Mouse (Mus musculus) retina, adult 2 months (tissue): Measurements from ENCODE around the gene Zfp423.

ENCODE experiments used
- DNase-seq: peaks from one replicate; pipeline ENCODE4 v3.0.0-alpha.2; 2012; ENCODE audit warnings: low read depth, low spot score

The Zfp423 gene

DNA sequence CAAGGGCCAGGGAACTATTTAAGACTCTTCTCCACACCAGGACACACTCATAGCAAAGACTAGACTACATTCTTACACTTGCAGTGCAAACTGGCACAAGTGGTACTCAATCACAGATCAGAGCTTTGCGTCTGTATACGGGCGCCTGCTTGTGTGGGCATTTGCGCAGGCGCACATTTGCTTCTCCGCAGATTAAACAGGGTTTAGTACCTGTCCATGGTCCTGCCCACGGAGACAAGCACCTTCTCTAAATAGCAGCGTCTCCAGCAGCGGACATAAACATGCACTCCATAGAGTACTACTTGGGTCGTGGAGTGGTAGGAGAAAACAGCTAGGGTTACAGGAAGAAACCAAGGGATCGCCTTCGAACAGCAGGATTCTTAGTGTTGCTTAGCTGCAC is 259.1 kb downstream of the Zfp423 start:
- DNase-seq: no peak

DNA sequence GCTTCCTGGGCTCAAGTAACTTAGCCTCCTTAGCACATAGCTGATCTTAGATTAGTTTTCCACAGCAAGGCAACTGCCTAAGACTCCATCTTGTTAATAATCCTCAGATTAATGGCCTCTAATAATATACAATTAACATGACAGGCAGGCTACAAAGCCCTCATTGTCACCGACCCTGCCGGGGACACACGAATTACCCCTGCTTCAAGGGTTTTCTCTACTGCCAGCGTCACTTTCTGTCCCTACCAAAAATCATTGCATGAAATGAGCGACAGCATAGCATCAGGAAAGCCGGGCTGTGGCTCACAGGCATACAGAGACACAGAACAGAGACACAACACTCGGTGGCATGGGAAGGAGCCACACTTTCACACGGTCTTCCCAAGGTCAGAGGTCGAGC is 262.3 kb downstream of the Zfp423 start:
- DNase-seq: no peak

DNA sequence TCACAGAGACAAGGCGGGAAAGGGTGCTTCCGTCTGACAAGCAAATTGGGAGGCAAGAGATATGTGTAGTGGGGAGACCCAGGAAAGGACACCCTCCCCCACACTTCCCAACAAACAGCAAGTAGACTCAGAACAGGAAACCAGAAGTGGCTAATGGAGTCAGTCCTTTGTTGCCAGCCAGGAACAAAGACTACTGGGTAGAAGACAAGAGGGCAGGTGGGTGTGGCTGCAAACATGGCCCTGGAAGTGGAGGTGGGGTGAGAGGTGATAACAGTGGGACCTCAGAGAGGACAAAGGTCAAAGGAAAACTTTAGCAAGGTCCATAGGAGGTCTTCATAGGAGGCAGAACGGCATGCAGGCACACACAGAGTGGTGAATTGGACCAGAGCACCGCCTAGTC is 265.7 kb downstream of the Zfp423 start:
- no peak for DNase-seq

DNA sequence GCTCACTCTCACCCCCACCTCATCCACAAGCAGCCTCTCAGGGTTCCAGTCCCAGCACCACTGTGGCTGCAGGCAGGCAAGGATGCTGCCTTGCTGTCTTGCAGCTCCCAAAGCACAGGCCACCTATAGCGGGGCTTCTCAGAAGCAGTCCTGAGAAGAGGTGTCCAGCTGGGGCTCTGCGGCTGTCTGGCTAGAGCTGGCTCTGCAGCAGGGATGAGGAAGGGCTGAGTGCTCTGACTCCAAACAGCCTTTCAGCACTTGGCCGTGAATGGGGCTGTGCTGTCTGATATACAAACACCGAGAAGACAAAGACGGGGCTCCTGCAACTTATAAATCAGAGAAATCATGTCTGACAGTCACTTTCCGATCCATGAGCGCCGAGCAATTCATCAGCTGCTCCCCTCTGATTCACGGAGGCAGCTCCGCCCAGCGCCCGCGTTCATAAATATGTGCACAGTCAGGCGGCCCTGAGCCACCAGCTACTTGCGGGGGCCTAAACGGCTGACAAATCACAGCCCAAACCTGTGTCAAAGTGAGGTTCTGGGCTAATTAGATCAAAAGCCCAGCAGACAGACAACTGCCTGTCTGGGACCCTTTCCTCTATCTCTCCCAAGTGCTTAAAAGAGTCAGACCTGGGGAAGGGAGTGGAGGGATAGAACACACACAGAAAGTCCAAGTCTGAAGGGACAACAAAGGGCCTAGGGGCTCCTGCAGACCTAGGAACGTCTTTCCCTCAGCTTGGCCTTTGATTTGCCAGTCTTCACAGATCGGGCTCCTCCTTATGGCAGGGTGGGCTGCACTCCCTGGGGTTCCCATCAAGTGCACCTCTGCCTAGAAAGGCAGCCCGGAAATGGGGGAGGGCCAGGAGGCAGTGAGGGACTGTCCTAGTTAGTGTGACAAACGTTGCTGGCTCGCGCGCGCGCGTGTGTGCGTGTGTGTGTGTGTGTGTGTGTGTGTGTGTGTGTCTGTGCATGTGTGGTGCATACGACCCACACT is 269.0 kb downstream of the Zfp423 start:
- no peak for DNase-seq

DNA sequence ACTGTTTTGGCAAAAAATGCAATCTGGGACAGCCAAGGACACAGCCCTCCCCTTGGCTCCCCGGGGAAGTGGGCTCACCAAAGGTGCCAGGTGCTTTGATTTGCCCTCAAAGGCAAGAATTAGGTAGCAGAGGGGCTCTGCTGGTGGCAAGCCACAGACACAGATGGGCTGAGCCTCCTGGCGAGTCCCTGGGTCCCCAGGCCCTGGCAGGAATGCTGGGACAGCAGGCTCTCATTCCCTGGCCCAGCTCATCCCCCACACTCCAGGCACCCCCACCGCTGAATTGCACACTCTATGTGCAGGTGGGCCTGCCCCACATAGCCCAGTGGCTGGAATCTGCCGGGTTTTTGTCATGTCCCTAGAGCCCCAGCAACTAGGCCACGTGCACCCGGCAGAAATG is 270.2 kb downstream of the Zfp423 start:
- DNase-seq: no peak

DNA sequence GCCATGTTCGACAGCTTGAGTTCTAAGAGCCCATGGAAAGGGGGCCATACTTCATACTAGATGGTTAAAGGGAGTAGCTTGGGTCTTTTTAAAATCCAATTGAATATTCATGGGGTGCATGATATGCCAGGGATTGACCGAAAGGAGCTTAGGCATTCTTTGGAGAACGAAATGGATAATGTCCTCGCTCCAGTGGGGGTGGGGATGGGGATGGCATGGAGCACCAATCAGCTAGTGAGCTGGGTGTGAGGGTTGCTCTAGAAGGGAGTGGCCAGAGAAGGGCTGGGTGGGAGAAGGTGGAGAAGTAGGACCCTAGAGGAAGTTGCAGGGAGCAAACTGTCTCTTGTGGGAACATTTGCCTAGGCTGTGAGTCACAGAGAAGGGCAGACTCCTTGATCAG is 271.0 kb downstream of the Zfp423 start:
- no peak for DNase-seq

DNA sequence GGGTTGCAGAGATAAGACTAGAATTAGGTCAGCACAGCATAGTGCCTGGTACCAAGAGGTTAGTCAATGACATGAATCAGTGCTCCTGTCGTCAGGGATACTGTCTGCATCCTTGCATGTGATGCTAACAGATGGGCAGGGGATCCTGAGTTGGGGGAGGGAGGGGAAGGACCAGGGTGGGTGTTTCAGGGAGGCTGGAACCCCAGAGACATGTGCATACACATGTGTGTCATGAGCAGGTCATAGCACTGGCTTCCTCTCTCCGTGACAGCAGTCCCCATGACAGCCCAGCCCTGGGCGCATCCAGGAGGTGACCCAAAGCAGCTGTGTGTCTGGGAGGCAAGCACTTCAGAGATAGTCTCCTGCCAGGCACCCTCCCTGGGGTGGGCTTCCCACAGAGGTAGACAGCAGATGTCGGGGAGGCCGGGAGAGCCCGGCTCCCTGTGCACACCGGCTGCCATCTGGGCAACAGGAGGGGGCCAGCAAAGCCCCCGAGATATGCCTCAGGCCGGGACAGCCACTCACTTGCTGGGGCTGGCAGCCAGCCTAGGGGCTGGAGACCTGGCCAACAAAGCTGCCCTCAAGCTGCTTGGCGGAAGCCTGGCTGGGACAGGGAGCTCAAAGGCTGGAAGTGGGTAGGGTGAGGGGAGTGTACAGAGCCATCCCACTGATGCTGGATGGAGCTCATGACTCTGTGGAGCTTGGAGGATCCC is 272.3 kb downstream of the Zfp423 start:
- DNase-seq: no peak

DNA sequence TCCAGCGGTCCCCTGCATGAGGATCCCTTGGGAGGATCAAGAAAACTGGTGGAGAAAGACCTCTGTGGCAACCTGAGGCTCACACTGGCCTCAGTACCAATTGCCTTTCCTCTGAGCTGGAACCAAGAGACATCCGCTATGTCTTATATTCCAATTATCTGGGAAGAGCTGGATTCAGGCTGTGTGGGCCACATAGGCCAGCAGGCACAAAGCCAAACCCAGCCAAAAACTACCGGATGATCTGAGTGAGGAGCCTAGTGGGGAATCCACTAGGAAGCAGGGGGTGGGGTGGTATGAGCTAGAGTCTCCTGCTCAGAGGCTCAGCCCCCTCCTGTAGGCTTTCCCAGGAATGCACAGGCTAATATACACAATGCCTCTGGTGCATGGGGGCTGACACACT is 273.4 kb downstream of the Zfp423 start:
- no peak for DNase-seq

DNA sequence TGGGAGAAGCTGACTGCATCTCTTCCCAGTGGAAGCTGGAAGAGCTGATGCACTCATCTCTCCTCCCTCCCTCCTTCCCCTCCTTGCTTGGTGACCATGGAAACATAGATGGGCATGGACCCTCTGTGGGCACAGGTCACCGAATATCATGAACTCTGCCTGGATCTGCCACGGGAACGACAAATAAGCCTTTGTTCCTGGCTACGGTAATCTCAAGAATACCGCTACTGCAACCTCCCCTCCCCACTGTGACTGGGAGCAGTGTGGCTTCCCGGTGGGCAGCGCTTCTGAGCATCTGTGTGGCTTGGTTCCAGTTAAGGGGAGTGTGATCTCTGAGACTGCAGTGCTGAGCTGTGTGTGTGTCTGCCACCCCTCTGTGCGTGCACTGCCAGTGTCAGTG is 274.0 kb downstream of the Zfp423 start:
- DNase-seq: no peak

DNA sequence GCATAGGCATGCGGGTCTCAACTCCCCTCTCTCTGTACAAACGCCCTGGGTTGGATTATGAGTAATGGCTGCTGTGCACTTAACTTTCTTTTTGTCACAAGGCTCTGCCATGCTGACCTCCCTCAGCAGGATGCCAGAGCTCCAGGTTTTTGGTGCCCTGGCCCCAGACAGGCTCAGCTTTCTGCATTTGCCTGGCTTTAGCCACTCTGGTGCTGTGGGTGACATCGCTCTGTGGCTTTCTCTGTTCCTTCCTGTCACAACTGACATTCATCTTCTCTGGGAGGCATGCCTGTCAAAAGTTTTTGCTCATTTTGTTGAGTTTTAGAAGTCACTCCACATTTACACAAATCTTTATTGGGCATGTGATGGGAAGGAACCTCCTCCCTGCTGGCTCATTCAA is 277.3 kb downstream of the Zfp423 start:
- no peak for DNase-seq

DNA sequence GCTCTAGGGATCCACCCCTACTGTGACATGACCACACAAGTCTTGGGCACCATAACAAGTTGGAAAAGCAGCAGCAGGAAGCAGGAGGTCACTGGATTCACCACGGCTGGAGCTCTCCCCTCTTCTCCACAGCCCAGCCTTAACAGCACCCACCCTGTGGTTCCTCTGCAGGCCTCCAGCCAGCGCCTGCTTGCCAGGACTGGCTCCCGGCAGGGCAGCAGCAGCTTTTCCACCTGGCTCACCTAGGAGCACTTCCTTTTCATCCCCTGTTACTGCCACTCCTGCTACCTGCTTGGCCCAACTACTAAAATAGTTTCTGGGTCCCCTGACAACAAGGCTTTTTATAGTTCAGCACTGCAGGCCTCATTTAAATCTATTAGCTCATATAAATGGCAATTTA is 279.4 kb downstream of the Zfp423 start:
- DNase-seq: no peak

DNA sequence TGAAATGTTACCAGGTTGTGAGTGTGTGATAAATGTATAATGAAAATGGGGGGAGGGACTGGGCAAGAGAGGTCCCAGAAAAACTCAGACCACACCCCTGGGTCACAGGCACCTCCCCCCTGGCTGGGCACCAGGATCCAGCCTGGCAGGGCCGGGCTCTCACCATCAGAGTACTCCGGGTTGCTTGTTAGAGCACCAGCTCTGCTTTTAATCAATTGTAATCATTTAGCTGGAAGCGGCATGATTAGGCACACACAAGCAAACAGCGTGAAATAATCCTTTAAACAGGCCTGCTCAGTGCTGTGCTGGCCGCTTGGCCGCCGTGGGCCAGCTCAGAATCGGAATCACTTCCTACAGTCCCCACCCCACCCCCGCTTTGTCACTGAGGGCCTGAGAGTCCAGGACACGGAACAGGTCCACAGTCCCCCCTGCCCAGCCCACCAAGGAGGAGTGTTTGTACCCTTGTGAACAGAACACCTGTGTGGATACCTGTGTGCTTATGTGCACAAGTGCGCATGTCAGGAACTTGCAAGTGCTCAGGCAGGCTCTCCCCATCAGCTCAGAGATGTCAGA is 279.9 kb downstream of the Zfp423 start:
- no peak for DNase-seq

DNA sequence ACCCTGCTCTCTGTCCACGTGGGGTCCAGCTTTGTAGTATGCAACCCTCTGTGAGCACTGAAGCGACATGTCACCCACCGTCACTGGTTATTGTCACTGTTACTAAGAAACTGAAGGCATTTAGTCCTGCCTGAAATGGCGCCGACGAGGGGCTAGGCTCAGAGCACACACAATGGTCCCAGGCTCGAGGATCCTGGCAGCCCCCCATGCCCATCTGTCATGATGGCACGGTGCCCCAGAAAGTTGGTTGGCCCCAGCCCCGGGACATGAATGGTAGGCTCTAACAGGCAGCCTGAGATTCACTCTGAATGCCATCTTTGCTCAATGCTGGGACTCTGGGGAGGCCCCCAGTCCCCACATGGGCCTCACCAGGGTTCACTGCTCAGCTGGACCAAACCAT is 284.0 kb downstream of the Zfp423 start:
- DNase-seq: no peak

DNA sequence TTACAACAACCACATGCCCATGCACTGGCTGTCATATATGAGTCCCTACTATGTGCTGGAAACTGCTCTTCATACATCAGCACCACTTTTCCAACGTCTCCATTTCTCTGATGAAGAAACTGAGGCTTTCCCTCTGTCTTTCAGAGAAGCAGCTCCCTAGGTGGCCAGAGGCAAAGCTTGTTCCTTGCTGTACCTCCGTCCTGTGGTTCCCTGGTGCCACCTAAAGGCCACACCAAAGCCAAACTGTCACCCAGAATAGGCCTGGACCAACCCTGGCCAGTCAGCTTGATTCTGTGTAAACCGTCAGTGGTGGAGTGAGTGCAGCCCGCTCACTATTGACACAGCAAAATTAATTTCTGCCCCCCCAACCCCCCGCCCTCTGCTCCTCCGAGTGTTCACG is 285.2 kb downstream of the Zfp423 start:
- DNase-seq: no peak

DNA sequence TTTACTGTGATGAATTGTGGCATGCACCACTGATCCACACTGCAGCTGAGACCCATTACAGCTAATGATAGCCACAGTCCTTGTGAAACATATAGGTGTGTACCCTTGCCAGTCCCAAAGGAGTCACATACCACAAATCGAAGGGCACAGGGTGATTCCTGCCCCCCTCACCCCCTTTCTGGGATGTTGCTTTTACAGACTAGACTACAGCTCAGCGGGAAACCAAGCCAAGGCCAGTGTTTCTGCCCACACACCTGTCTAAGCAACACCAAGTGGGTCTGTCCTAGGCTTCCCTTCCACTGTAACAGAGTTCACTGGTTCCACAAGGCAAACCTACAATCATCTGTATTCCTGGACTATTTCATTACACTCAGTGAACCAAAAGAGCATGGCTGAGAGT is 287.2 kb downstream of the Zfp423 start:
- DNase-seq: no peak

DNA sequence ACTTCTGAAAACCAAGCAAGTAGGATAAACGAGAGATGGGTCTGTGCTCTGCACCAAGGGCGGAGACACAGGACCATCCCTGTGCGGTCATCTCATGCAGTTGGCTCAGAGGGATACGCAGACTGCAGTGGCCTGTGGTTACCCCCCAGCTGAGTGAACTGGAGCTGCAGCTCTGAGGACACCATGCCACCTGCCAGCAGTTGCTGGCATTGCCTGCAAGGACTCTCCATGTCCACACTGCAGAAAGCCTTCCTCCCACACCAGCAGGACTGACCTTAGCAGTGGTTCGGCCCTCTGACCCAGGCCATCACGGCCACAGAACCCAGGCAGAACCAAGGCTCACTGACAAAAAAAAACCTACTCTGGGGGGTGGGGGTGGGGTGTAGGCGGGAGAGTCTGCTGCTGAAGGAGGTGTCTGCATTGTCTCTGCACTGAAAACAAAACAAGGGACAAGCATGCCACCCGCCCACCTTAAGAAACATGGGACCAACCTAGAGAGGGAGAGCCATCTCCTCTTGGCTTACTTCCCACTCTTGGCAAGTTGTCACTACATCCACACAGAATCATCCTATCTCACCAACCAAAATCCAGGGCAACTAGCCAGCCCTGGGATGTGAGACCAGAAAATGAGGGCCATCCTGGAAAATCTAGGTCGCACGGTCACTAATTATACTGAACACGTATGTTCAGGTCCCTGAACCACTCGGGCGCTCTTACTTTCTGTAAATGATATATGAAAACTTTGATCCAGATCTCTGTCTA is 288.0 kb downstream of the Zfp423 start:
- no peak for DNase-seq

DNA sequence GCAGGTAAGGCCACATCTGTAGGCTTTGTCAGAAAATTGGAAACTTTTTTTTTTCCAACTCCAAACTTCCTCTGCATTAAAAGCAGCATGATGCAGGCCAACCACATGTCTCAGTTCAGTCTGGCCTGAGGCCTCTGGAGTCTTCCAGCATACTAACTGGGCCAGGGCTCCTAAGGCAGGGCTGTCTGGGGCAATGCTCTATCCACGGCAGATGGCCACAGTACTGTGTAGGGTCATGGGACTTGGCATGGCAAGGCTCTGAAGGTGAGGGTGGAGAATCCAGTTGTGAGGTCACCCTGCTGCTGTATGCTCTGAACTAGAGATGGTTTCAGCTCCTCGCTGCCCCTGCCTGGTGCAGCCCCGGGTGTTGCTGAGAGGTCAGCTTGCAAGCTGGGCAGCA is 289.2 kb downstream of the Zfp423 start:
- no peak for DNase-seq

DNA sequence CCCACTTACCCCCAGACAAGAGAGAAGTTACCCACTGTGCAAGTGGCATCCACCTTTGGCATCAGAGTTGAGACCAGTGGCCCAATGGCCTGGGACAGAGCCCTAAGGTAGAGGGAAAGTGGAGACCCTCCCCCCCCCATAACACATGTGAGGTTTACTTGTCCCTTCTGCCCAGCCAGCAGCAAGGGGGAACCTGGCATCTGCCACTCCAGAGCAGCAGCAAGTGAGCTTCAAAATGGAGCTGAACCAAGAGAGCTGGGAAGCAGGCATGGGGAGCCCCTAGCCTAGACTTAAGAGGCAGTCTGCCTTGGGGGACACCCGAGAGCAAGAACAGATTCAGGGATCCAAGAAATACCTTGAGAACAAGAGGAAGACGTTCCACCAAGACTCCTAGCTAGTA is 290.7 kb downstream of the Zfp423 start:
- no peak for DNase-seq

DNA sequence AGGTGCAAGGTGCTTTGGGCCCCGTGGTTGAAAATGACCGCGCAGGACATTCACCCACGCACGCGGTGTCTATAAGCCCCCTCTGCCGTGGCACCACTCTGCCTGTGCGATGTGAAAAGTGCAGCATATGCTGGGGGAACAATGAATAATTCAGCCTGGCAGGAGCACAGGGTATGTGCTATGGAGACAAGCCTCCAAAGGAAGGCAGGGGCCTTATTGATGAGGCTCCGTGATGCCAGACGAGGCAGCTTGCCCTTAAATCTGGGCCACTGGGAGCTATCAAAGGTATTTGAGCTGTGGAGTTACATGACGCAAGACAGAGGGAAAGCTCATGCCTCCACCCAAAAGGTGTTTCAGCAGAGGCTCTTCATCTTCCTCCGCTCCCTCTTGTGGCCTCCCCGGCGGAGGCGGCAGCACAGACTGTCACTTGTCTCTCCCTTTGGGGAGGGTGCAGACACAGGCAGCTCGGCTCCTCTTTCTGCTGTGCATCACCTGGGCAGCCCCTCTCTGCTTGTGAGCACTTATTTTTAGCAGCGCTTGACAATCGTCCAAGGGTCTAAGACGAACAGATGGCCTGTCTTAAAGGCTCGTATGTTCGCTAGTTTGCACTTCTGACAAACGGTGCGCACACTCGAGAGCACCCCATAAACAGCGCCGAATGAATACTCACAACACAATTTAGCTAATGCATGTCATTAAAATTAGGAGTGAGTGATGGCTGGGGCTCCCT is 291.3 kb downstream of the Zfp423 start:
- DNase-seq: no peak

DNA sequence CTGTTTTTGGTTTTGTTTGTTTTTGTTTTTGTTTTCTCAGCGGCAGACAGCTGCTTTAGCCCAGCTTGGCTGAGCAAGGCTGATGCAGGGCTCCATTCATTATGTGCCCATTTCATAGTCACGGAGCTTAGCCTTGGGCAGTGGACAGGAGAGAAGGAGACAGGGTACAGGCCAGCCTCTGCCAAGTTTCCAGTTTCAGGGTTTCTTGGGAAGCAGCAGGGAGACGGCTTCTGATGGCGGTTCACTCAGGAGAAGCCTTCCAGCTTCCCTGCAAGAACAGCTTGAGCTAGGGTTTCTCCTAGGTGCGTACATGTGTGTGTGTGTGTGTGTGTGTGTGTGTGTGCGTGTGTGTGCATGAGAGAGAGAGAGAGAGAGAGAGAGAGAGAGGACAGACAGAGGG is 292.1 kb downstream of the Zfp423 start:
- DNase-seq: no peak

DNA sequence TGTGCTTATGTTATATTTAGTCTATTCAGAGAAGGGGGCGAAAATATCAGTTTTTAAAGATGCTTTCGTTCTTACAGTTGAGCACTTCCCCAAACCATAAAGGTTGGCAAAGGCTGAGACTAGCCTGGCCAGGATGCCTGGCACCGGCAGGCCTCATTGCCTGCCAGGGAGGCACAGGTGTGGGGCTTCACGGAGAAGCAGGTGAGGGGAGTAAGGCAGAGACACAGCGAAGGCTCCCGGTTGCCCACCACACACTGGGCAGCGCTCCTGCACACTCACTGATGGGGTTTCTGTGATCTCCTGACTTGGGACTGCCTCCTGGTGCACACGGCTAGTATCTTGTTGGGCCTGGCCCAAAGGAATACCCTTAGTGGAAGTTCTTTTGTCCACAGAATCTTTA is 294.1 kb downstream of the Zfp423 start:
- no peak for DNase-seq

DNA sequence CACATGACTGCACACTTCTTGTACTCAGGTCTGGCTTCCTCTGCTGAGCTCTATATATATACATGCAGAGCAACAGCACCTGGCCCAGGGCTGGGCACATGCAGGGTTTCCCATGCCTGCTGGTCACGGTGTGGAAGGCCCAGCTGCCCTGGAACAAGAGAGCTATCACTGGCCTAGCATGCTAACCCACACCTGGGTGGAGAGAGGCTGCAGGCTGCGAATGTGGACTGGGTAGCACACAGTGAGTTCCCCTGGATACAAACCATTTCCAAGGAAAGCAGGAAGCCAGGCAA is 295.2 kb downstream of the Zfp423 start:
- DNase-seq: no peak
